Comparison of ENCODE assay signal across 19 mouse cellular contexts in the genomic region with DNA sequence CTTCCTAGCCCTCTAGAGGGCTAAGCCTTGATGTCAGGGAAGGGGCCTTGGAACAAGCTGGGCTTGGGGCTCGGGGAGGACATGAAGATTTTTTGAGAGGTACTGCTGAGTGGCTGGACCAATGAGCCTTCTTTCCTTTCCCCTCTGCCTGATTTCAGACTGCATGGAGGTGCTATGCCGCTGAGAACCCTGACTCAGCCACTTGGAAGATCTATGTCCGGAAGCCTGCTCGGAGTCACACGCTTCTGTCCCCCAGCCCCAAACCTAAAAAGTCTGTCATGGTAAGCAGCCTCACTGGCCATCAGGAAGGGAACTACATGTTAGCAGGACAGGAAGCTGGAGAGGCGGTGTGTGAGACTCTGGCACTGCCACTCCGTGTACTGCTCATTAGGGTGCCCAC.
"Had no signal": no experiment of that assay in that cellular context is flagged by ENCODE, and none has a peak within 500 bp of the region (broad histone marks: within the 10 kb centered on the region; RNA-seq: fewer than 3 reads in every experiment).

No protein-coding gene starts in this region.

- H3K27me3 ChIP-seq: kidney, embryonic 15.5 days; limb, embryonic 15.5 days; midbrain, embryonic 13.5 days; neural tube, embryonic 12.5 days had no signal

- H3K4me2 ChIP-seq: kidney, embryonic 15.5 days; limb, embryonic 12.5 days; limb, embryonic 15.5 days; liver, embryonic 11.5 days; lung, embryonic 14.5 days; midbrain, embryonic 13.5 days; neural tube, embryonic 12.5 days had no signal

- ATAC-seq: inflammation-experienced regulatory T-cells, adult 6 months; liver, postnatal 0 days; lung, postnatal 0 days; midbrain, embryonic 13.5 days had no signal

- H3K27ac ChIP-seq: kidney, embryonic 15.5 days; limb, embryonic 12.5 days; limb, embryonic 15.5 days; liver, embryonic 14.5 days; macrophage; midbrain, embryonic 13.5 days; neural tube, embryonic 12.5 days had no signal

- H3K4me3 ChIP-seq: kidney, embryonic 15.5 days; limb, embryonic 12.5 days; limb, embryonic 15.5 days; midbrain, embryonic 13.5 days; neural tube, embryonic 12.5 days had no signal

- DNase-seq: kidney, adult 11 months; kidney, adult 8-10 months; kidney, postnatal 10 days; liver, postnatal 0 days; lung, embryonic 14.5 days; retina, postnatal 1 day; right cerebral cortex, postnatal 25 days; spleen, adult 18-20 months; thymus, postnatal 25 days had no signal

- H3K4me1 ChIP-seq: kidney, embryonic 15.5 days; limb, embryonic 12.5 days; limb, embryonic 15.5 days had no signal

- H3K36me3 ChIP-seq: kidney, embryonic 15.5 days; limb, embryonic 12.5 days; limb, embryonic 15.5 days; midbrain, embryonic 13.5 days; neural tube, embryonic 12.5 days had no signal

- H3K9ac ChIP-seq: kidney, embryonic 15.5 days; limb, embryonic 12.5 days; limb, embryonic 15.5 days; liver, embryonic 14.5 days; liver, postnatal 0 days; lung, embryonic 14.5 days; midbrain, embryonic 13.5 days; neural tube, embryonic 12.5 days had no signal

- H3K9me3 ChIP-seq: kidney, embryonic 15.5 days; limb, embryonic 12.5 days; limb, embryonic 15.5 days; midbrain, embryonic 13.5 days; neural tube, embryonic 12.5 days had no signal
